Mouse (Mus musculus): ENCODE measurements around the gene Acp5. TPM values are rescaled to one million over a fixed set of nuclear protein-coding genes. Genes with fewer than 3 reads are reported as not detected.

Gene Acp5
- polyA plus RNA-seq, 1 experiment from 2014 or later, result 6.4 TPM

DNA sequence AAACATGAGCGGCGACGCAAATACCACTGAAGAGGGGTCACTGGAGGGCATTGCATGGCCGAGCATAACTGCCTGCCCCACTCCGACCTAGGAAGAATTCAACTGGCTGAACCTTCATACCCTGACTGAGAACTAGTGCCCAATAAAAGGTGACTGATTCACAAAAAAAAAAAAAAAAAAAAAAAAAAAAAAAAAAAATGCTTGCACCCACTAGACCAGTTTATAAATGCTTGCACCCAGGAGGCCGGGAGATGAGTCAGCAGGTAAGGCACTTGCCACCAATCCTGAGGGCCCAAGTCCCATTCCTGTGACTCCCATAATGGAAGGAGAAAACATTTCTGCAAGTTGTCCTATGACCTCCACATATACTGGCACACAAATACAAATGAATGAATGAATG is 42.8 kb downstream of the Acp5 start:
- Histone ChIP-seq H3K27ac (no peak overlapping the region), H3K4me3 (ENCODE audit: inconsistent target) (no peak overlapping the region), H3K36me3 (ENCODE audit: inconsistent target) (no peaks in the 10 kb centered on the region), H3K79me2 (ENCODE audit: inconsistent target) (no peaks in the 10 kb centered on the region)
- WGBS (ENCODE audit: missing documents), result 83% methylated on average over 6 of the region's 6 CpGs

DNA sequence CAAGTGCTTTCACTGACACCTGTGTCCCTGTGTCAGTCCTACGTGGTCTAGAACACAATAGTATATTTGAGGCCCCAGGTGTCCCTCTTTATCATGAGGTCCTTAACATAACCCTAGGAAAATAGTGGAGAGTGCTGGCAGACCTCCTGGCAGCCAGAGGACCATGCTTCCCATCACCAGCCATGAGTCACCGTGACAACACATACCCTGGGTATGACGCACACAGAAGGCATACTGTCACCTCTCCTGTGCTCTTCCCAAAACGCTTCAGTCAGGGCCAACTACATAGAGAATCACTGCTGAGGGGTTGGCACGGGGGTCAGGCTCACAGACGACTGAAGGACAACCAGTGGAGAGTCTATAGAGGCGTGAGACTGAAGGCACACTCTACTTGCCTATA is 45.5 kb downstream of the Acp5 start:
- H3K27ac ChIP-seq, result no peak overlapping the region
- H3K36me3 ChIP-seq (ENCODE audit: inconsistent target), result no peaks in the 10 kb centered on the region
- H3K4me3 ChIP-seq (ENCODE audit: inconsistent target), result no peak overlapping the region
- no peaks in the 10 kb centered on the region for H3K79me2 ChIP-seq (ENCODE audit: inconsistent target)
- 90% methylated on average over 7 of the region's 7 CpGs for whole genome bisulfite sequencing (ENCODE audit: missing documents)

DNA sequence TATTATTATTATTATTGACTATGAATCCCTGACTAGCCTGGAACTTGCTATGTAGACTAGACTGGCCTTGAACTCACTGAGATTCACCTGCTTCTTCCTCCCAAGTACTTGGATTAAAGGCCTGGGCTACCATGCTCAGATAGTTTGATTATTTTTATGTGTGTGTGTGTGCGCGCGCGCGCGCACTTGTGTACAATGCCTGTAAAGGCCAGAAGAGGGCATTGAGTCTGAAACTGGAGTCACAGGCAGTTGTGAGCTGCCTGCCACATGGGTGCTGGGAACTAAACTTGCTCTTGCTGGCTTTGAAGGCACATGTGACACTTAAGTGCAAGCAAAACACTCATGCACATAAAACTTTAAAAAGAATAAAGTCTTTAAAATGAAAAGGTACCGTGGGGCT is 46.2 kb downstream of the Acp5 start:
- Histone ChIP-seq H3K36me3 (ENCODE audit: inconsistent target) (no peaks in the 10 kb centered on the region), H3K4me3 (ENCODE audit: inconsistent target) (no peak overlapping the region), H3K27ac (no peak overlapping the region), H3K79me2 (ENCODE audit: inconsistent target) (no peaks in the 10 kb centered on the region)
- 96% methylated on average over 7 of the region's 7 CpGs for WGBS (ENCODE audit: missing documents)

DNA sequence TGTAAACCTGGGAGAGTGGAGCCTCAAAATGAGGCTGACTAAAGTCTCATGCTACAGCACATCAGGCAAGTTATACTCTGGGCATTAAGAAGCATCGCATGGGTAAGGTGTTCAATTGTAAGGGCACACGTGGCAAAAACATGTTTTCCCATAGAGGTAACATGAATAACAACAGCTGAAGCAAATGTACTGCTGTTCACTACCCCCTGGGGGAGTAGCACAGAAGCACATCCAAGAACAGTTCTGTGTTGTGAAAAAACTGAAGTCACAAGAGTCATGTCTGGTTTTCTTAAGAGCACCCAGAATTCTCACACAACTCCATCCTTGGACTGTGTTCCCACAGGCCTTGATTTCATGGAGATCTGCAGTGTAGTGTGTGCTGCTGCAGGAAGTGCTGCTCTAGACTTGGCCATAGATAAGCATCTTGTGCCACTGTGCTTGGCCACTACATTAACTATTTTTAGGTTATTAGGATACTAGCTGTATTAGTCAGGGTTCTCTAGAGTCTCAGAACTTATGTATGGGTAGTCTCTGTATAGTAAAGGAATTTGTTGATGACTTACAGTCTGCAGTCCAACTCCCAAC is 48.4 kb downstream of the Acp5 start:
- WGBS (ENCODE audit: missing documents), result 85% methylated on average over 2 of the region's 2 CpGs
- Histone ChIP-seq H3K79me2 (ENCODE audit: inconsistent target) (no peaks in the 10 kb centered on the region), H3K36me3 (ENCODE audit: inconsistent target) (no peaks in the 10 kb centered on the region), H3K4me3 (ENCODE audit: inconsistent target) (no peak overlapping the region), H3K27ac (no peak overlapping the region)

DNA sequence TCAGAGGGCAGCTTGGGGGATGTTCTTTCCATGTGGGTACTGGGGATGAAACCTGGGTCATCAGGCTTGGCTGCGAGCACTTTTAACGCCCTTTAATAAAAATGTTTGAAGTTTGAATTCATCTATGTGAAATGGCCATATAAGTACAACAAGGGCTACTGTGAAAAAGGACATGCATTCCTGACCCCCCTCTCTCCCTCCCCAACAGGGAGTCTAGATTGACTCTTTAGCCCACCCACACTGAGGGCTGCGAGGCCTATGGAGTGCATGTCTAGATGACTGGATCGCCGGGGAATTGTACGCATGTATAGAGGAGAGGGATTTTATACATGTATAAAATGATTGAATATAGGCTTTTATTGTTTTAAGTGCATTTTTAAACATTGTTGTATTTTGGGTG is 49.5 kb downstream of the Acp5 start:
- peak overlapping the region; percentile 86 for H3K4me3 ChIP-seq (ENCODE audit: inconsistent target)
- H3K79me2 ChIP-seq (ENCODE audit: inconsistent target), result no peaks in the 10 kb centered on the region
- H3K36me3 ChIP-seq (ENCODE audit: inconsistent target), result no peaks in the 10 kb centered on the region
- 92% methylated on average over 6 of the region's 6 CpGs for WGBS (ENCODE audit: missing documents)
- no peak overlapping the region; the same call in 1 of the 2 replicates for H3K27ac ChIP-seq

DNA sequence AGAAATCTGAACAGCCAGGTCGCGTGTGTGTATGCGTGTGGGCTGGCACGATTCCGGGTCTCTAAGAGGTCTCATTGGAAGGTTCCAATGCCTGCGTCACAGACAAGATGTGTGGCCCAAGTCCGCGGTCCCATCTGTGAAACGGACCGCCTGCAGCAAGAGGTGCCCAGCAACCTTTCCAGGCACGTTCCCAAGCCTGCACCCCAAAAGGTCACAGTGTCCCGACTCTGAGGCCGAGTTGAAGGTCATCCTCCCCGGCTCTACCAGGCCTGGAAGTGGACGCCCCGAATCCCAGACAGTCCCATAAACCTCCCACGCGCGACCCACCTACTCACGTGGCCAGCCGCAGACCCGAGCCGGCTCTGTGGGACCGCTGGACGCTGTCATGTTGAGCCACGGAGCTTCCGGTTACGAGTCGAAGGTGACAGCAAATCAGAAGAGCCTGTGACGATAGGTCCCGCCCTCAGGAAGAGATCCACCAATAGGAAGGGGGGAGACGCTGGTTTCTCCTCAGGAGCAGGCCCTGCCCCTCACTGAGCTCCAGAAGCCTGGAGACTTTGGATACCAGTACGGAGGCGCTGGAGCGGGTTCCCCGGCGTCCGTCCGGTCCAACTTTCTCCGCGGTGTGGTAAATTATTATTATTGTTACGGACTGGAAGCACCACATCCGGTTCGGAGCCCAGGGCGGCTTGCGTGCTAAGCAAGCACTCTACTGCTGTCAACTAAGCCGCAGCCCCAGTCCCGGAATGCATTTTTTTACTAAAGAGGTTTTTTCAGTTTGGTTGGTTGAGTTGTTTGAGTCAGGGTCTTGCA is 50.3 kb downstream of the Acp5 start, which contains the start of gene Ecsit:
Gene Ecsit (minus strand): TSS at position 417 of the 813 bp plus-strand sequence.
- Histone ChIP-seq H3K79me2 (ENCODE audit: inconsistent target) (no peaks in the 10 kb centered on the region), H3K36me3 (ENCODE audit: inconsistent target) (no peaks in the 10 kb centered on the region), H3K27ac (peak within 1 kb of the TSS; percentile 33), H3K4me3 (ENCODE audit: inconsistent target) (peak within 1 kb of the TSS; percentile 86)
- under 1% methylated on average over 48 of the region's 48 CpGs for WGBS (ENCODE audit: missing documents)

DNA sequence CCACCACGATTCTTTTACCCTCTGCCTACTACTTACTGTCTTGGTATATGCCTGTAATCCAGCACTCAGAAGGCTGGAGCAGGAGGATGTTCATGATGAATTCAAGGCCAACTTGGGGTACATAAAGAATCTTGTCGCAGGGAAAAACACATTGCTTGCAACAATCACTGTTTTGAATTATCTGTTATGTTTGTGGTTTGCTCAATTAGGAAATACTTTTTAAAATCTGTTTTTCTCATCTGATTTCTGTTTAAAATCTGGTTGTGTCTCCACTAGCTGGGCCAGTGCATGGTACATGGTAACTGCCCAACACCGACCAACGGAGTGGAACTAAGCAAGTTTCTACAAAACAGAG is 50.9 kb downstream of the Acp5 start:
- H3K4me3 ChIP-seq (ENCODE audit: inconsistent target), result peak overlapping the region; percentile 86
- WGBS (ENCODE audit: missing documents), result 31% methylated on average over 4 of the region's 4 CpGs
- H3K36me3 ChIP-seq (ENCODE audit: inconsistent target), result no peaks in the 10 kb centered on the region
- H3K27ac ChIP-seq, result peak overlapping the region; percentile 33
- H3K79me2 ChIP-seq (ENCODE audit: inconsistent target), result no peaks in the 10 kb centered on the region

Other genes starting within 250 kb of the Acp5 start
- 12.4 to 19.7 TPM (median 16.8 TPM) in 3 replicates for gene Rab3d, start 217.5 kb downstream of the Acp5 start, polyA plus RNA-seq (2018)
- 0.63 to 1.3 TPM (median 1.1 TPM) in 3 replicates for gene Ccdc159, start 208.2 kb downstream of the Acp5 start, polyA plus RNA-seq (2018)
- 14.3 to 71.0 TPM (median 48.2 TPM) in 3 replicates for gene Tmem205, start 208.2 kb downstream of the Acp5 start, polyA plus RNA-seq (2018)
- 0.36 to 1.4 TPM (median 0.91 TPM) in 3 replicates for gene Plppr2, start 198.7 kb downstream of the Acp5 start, polyA plus RNA-seq (2018)
- gene Swsap1, start 180.0 kb downstream of the Acp5 start, polyA plus RNA-seq (2018), result 5.2 to 6.3 TPM (median 5.4 TPM) in 3 replicates
- gene Epor, start 172.2 kb downstream of the Acp5 start, polyA plus RNA-seq (2018), result 5.3 to 6.7 TPM (median 6.5 TPM) in 3 replicates
- 1.8 to 2.4 TPM (median 2.3 TPM) in 3 replicates for gene Rgl3, start 146.3 kb downstream of the Acp5 start, polyA plus RNA-seq (2018)
- 0.10 to 0.13 TPM in 2 of 3 replicates, not detected in the other for gene Ccdc151, start 133.1 kb downstream of the Acp5 start, polyA plus RNA-seq (2018)
- gene Prkcsh, start 132.9 kb downstream of the Acp5 start, polyA plus RNA-seq (2018), result 72.3 to 78.4 TPM (median 76.1 TPM) in 3 replicates
- gene Elavl3, start 83.7 kb downstream of the Acp5 start, polyA plus RNA-seq (2018), result not detected in 3 replicates
- gene Gm49318, start 64.5 kb downstream of the Acp5 start, polyA plus RNA-seq (2018), result not detected in 3 replicates
- gene Zfp653, start 64.3 kb downstream of the Acp5 start, polyA plus RNA-seq (2018), result 4.3 to 7.0 TPM (median 5.2 TPM) in 3 replicates
- 8.1 to 14.7 TPM (median 10.0 TPM) in 3 replicates for gene Ecsit, start 50.3 kb downstream of the Acp5 start, polyA plus RNA-seq (2018)
- gene Cnn1, start 36.5 kb downstream of the Acp5 start, polyA plus RNA-seq (2018), result not detected in 3 replicates
- 46.8 to 70.0 TPM (median 65.2 TPM) in 3 replicates for gene Elof1, start 18.5 kb downstream of the Acp5 start, polyA plus RNA-seq (2018)
- gene Pigyl, start 21.1 kb upstream of the Acp5 start, polyA plus RNA-seq (2018), result 27.7 to 36.9 TPM (median 33.2 TPM) in 3 replicates
- gene Zfp872, start 52.4 kb upstream of the Acp5 start, polyA plus RNA-seq (2018), result not detected in 3 replicates
- 13.0 to 19.3 TPM (median 14.8 TPM) in 3 replicates for gene Zfp809, start 90.0 kb upstream of the Acp5 start, polyA plus RNA-seq (2018)
- 0.06 to 0.07 TPM in 2 of 3 replicates, not detected in the other for gene Zfp599, start 124.2 kb upstream of the Acp5 start, polyA plus RNA-seq (2018)
- gene Zfp810, start 171.9 kb upstream of the Acp5 start, polyA plus RNA-seq (2018), result 4.9 to 7.5 TPM (median 6.3 TPM) in 3 replicates